Mouse (Mus musculus): ENCODE measurements at regions not wholly inside any gene's neighbourhood (a gene's known extent, or its start where the extent isn't known, plus 50 kb on each side); places are given as distances from the start of the nearest gene placed in this dataset.

DNA sequence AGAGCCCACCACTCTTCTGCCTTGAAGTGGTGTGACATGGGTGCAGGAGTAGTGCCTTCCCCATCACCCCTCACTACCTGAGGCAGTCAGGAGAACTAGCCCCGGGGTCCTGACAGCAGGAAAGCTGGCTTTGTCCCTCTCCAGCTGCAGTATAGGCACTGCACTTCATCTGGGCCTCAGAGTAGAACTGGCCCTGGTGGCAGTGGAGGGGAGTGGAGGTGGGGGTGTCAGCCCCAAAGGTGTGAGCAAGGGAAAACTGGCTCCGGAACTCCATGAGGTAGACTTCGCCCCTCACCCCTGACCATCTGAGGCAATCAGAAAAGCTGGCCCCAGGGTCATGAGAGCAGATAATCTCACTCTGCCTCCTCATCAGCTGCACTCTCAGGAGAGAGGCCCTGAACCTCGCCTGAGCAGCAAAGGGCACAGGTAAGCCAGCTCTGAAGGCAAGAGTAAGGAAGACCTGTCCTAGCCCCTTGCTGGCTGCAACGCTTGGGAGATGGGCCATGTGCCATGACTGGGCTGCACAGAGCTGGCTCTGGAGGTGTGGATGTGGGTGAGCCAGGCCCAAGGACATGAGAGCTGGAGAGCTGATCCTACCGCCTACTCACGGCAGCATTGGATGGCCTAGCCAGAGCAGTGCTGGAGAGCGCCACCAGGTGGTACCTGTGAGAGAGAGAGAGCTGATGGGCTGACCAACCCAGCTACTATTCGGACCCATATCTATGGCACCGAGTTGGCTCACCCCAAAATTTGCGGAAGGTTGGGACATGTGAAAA is 377.0 kb upstream of the B3galt2 start:
- DNase-seq (ENCODE audit: low spot score), result no peak

DNA sequence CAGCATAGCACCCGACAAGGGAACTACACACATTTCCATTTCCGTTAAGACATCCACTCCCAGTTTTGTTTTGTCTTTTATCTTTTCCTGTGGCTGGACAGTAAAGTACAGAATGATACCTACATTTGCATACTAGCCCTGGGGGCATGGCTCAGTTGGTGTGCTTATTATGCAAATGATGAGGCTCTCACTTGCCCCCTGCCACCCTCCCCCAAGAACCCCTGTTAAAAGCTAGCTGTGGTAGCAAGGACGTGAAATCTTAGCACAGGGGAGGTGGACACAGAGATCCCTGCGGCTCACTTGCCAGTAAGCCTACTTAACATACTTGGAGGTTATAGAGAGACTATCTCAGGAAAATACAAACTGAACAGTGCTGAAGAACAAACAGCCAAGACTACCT is 375.2 kb upstream of the B3galt2 start:
- DNase-seq (ENCODE audit: low spot score), result no peak

DNA sequence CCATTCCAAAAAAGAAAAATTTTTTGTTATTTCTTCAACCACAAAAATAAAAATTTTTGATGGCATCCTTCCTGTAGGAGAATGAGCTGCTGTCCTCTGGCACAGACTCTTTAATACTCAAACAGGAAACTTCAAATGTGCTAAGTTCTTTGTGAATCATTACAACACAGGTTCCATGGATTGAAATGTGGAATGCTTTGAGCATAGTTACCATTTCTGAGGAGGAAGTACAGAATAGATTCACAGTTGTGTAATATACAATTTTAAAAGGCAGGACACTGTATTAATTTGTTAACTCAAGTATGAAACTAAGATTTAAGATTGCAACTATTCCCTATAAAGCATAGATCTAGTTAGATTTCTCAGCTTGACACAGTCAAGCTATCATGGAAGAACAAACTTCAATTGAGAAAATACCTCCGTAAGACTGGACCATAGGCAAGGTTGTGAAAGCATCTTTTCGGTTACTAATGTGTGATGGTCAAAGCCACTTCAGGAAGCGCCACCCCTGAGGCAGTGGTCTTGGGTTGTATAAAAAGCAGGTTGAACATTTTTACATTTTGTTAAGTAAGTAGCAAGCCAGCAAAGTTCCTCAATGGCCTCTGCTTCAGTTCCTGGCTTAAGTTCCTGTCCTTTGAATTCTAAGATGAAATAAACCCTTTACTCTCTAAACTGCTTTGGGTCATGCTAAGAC is 354.0 kb upstream of the B3galt2 start:
- DNase-seq (ENCODE audit: low spot score), result no peak

DNA sequence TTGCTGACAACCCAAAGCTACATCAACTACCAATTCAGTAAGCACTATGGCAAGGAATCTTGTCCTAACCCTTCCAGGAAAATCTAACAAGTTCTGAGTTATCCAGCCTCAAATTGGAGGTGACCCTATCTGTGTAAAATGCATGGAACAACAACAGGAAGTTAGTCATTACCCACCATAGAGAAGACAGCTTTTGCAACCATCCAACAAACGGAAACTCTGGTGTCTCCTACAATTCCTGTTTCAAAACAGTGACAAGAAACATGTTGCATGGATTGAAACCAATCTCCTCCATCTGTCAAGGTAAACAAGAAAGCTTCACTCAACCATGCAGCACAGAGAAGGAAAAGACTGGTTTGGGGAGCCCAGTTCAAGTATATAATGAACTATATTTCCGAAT is 353.0 kb upstream of the B3galt2 start:
- no peak for DNase-seq (ENCODE audit: low spot score)

DNA sequence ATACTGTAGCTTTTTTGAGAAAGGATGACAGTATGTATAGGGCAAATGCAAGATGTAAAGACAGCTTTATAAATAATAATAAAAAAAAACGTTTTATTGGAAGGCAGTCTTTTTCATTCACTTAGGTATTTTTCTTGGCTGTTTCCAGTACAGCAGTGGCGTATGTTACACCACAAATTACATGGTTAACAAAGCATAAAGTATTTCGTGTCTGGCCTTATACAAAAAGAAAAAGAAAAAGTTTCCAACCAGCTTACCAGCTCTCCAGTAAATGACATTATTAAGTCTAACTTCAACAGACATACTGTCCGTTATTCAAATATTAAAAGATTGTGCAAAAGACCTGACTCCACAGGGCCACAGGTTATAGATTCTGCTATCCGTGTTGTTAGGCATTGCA is 343.9 kb upstream of the B3galt2 start:
- DNase-seq (ENCODE audit: low spot score), result no peak

DNA sequence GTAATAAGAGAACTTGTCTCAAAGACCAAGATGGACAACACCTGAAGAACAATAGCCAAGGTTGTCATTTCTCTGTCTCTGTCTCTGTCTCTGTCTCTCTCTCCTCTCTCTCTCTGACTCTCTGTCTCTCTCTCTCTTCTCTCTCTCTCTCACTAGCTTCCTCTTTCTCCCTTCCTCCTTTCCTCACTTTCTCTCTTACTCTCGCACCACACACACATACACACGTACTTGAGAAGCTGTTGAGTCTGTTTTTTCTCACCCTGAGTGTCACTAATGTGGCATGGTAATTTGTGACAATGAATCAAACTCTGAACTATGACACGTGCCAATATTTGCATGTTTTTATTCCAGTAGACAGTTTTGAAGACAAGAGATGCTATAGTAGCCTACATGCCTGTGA is 333.1 kb upstream of the B3galt2 start:
- DNase-seq (ENCODE audit: low spot score), result no peak

DNA sequence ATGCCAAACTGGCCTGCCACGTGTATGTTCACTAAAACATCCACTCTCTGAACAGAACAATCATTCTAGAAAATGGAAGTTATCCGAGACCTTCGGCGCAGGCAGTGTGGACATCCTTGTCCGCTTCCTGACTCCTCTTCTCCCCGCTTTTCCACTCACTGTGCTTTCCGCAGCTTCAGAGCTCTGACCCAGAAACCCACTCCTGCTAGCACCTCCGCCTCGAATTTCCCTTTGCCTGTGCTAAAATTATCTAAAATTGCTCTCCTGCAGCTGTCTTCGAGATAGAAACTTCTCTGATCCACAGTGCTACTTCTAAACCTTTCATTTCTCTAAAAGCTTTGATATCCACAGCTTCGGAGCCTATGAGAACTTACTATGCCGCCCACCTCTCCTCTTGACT is 322.1 kb upstream of the B3galt2 start:
- no peak for DNase-seq (ENCODE audit: low spot score)

DNA sequence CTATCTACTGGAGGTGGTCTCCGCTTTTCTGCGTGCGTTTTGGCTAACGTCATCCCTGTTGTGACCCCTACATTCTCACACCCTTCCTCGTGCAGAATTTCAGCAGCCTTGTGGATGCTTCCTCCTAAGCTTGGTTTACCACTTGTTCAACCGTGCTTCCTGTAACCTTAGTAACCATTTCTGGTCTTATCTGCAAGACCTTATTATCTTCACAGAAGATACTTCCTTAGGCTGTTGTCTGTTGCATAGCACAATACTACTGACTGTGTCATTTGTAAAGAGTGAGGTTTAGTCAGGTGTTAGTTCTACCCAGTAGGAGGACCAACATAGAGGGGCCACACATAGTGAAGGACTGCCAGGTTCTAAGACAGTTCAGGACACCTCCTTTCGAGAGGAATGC is 320.9 kb upstream of the B3galt2 start:
- DNase-seq (ENCODE audit: low spot score), result no peak

DNA sequence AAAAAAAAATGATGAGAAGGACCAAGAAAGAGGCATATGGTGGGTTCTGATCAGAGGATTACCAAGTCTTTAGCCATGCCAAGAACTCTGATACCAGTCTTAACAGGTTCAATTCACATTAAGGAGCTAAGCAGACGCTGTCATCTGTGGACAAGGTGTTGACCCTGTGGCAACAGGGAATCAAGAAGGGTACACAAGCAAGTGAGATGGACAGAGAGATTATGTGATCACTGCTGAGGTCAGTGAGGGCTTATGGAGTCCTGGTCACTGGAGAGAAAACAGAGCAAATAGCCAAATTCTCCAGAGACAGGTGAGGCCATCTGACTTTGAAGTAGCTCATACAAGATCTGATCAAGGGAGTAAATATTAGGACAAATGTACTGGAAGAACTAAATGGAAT is 289.1 kb upstream of the B3galt2 start:
- no peak for DNase-seq (ENCODE audit: low spot score)

DNA sequence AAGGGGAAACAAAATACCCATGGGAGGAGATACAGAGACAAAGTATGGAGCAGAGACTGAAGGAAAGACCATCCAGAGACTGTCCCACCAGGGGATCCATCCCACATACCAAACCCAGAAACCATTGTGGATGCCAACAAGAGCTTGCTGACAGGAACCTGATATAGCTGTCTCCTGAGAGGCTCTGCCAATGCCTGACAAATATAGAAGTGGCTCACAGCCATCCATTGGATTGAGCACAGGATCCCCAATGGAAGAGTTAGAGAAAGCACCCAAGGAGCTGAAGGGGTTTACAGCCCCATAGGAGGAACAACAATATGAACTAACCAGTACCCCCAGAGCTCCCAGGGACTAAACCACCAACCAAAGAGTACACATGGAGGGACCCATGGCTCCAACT is 280.2 kb upstream of the B3galt2 start:
- peak; percentile 42 for DNase-seq (ENCODE audit: low spot score)

DNA sequence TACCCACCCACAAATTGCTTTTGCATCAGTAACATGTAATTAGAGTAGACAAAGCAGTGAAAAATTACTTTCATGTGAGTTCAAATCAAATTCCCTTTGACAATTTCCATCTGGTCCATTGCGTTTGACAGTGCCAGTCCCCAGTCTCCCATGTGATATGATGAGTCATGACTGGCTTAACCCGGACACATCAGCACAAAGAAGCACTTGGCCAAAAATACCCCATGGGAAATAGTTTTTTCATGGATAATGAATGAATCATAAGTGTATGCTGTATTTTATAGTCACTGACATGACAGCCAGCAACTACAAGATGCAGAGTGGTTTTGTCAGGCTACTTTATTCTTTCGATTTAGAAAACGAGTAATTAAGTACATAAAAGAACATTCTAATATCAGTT is 248.6 kb upstream of the B3galt2 start:
- peak; percentile 4 for DNase-seq (ENCODE audit: low spot score)
